Mouse (Mus musculus) midbrain, embryonic 11.5 days (tissue): ENCODE data around the gene Dusp27. TPM values are rescaled to one million over a fixed set of nuclear protein-coding genes. Genes with fewer than 3 reads are reported as not detected.

Experiments
- ATAC-seq: fragments of 200-750 bp; cut with Nextera tagmentation; 2 replicates; pipeline ENCODE4 v1.8.0; 2017; ENCODE audit warnings: moderate TSS enrichment, moderate library complexity; ENCODE audit not compliant: low FRiP score
- DNase-seq: peaks from one replicate; pipeline ENCODE4 v3.0.0; 2015; ENCODE audit warnings: low spot score; ENCODE audit errors: missing footprints
- H3K27ac ChIP-seq: fragments of 300-500 bp; sonication (generic); 2 replicates; pipeline ENCODE4 v1.5.1; 2014; ENCODE audit warnings: low read depth, low read length
- H3K27me3 ChIP-seq: fragments of 300-500 bp; sonication (generic); 2 replicates; pipeline ENCODE4 v1.6.1; 2014; ENCODE audit warnings: mild to moderate bottlenecking, low read length, moderate library complexity, mixed read lengths; ENCODE audit not compliant: control insufficient read depth, insufficient read depth
- H3K36me3 ChIP-seq: fragments of 300-500 bp; sonication (generic); 2 replicates; pipeline ENCODE4 v1.6.1; 2014; ENCODE audit warnings: mild to moderate bottlenecking, low read length, moderate library complexity, mixed read lengths; ENCODE audit not compliant: control insufficient read depth, insufficient read depth
- H3K4me1 ChIP-seq: fragments of 300-500 bp; sonication (generic); 2 replicates; pipeline ENCODE4 v1.6.1; 2014; ENCODE audit warnings: low read length; ENCODE audit not compliant: control insufficient read depth, insufficient read depth
- H3K4me2 ChIP-seq: fragments of 300-500 bp; sonication (generic); 2 replicates; pipeline ENCODE4 v1.6.1; 2014; ENCODE audit warnings: mild to moderate bottlenecking, moderate library complexity
- H3K4me3 ChIP-seq: fragments of 300-500 bp; sonication (generic); 2 replicates; pipeline ENCODE4 v1.5.1; 2014; ENCODE audit warnings: low read depth, low read length
- H3K9ac ChIP-seq: fragments of 300-500 bp; sonication (generic); 2 replicates; pipeline ENCODE4 v1.6.1; 2014; ENCODE audit warnings: low read length
- H3K9me3 ChIP-seq: fragments of 300-500 bp; sonication (generic); 2 replicates; pipeline ENCODE4 v1.6.1; 2016; ENCODE audit warnings: low read length; ENCODE audit not compliant: control insufficient read depth
- WGBS: fragments of 180-500 bp; shearing (Covaris S2); extraction: QIAGEN DNeasy Blood & Tissue Kit; methylation state at CpG from one replicate; pipeline ENCODE4 v1.1.7; 2014; 5-methylcytosine and 5-hydroxymethylcytosine counted together
- polyA plus RNA-seq: library from polyadenylated mRNA; unstranded; fragments of >200 nt; fragmentation: Nextera tagmentation; extraction: Ambion mirVana; gene quantifications from 2 replicates; pipeline ENCODE4 v1.2.1, GENCODE M21; 2014

The Dusp27 gene
- polyA plus RNA-seq, 1 experiment from 2014 or later = 2.4 TPM

DNA sequence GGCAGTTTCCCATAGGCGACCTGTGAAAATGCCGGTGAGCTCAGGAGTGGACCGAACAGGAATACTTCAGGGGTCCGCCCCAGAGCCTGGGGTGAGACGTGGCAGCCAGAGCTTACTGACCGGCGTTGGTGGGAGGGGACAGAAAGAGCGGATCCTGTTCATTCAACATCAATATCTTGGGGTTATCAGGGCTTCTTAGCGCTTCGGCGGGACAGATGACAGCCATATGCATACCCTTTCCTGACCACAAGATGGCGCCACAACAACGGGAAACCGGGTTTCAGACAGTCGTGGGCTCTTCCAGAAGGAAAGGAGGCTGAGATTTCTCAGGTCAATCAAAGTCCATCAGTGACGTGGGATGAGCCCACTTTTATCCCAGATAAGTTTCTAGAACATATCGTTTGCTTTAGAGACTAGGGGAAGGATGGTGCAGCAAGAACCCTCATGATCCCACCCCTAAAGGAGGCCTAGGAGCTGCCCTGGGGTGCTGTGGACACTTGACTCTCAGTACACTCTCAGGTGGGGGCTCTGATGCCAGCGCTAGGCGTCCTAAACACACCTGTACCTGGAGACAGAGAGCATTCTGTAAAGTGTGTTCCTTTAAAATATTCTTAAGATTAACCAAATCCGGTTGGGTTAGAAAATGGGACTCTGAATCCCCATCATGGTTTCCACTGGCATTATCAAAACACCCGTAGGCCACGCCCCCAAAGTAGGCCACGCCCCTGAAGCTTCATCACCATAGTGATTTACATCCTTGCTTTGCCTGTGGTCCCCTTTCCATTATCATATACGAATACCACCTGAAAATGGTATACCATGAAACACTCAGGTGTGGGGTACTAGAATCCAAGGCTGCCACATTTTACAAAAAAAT, 33.1 kb upstream of the Dusp27 start:
- Histone ChIP-seq H3K4me1 (peaks cover 6% of the 10 kb centered on the region; the same call in 1 of the 2 replicates), H3K27me3 (peaks cover 5% of the 10 kb centered on the region; the same call in 1 of the 2 replicates), H3K9ac (peak overlapping the region; percentile 13; the same call in 1 of the 2 replicates), H3K27ac (no peak overlapping the region), H3K4me3 (no peak overlapping the region), H3K36me3 (no peaks in the 10 kb centered on the region), H3K4me2 (peak overlapping the region; percentile 29), H3K9me3 (no peaks in the 10 kb centered on the region)
- ATAC-seq (peak; percentile 61), DNase-seq (peak; percentile 97)
- WGBS = 17% methylated on average over 24 of the region's 24 CpGs

DNA sequence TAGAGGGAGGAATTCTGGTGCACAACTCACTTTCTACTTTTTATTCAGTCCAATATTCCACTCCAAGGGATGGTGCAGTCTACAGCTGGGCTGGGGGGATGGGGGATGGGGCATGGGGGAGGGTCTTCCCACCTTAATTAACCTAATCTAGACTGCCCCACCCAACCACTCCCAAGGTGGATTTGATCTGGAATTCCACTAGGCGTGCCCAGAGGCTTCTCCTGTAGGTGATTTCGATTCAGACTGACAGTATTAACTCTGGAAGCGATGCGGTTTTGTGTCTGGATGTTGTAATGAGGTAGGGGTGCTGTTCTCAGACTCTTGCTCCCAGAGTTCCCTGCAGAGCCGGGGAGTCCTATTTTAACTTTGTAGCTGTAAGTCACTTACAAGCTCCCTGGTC, 32.4 kb upstream of the Dusp27 start:
- H3K27me3 ChIP-seq = peaks cover 9% of the 10 kb centered on the region
- peak overlapping the region; percentile 29; the same call in 1 of the 2 replicates for H3K4me2 ChIP-seq
- no peaks in the 10 kb centered on the region for H3K9me3 ChIP-seq
- no peak overlapping the region for H3K9ac ChIP-seq
- ATAC-seq (peak; percentile 18; the same call in 1 of the 2 replicates), DNase-seq (peak; percentile 85)
- H3K36me3 ChIP-seq = no peaks in the 10 kb centered on the region
- H3K4me3 ChIP-seq = no peak overlapping the region
- 49% methylated on average over 5 of the region's 5 CpGs for WGBS
- peaks cover 6% of the 10 kb centered on the region; the same call in 1 of the 2 replicates for H3K4me1 ChIP-seq
- H3K27ac ChIP-seq = no peak overlapping the region

- DNase-seq (peak; percentile 73), ATAC-seq (no peak)
- Histone ChIP-seq H3K27me3 (peaks cover 13% of the 10 kb centered on the region), H3K9ac (no peak overlapping the region), H3K4me2 (no peak overlapping the region), H3K36me3 (no peaks in the 10 kb centered on the region), H3K9me3 (no peaks in the 10 kb centered on the region), H3K4me1 (no peaks in the 10 kb centered on the region), H3K27ac (no peak overlapping the region), H3K4me3 (no peak overlapping the region)
- 65% methylated on average over 9 of the region's 9 CpGs for WGBS
These were observed 30.9 kb upstream of the Dusp27 start for GRCm38 (mm10) chr1:166158664-166159063.

- Histone ChIP-seq H3K4me1 (no peaks in the 10 kb centered on the region), H3K4me2 (no peak overlapping the region), H3K27me3 (peaks cover 13% of the 10 kb centered on the region), H3K36me3 (no peaks in the 10 kb centered on the region), H3K9ac (no peak overlapping the region), H3K4me3 (no peak overlapping the region), H3K27ac (no peak overlapping the region), H3K9me3 (no peaks in the 10 kb centered on the region)
- WGBS = 90% methylated on average over 12 of the region's 12 CpGs
- no peak for DNase-seq
- no peak for ATAC-seq
These were observed 30.0 kb upstream of the Dusp27 start for GRCm38 (mm10) chr1:166157712-166158111.

- Histone ChIP-seq H3K4me2 (no peak overlapping the region), H3K4me1 (no peaks in the 10 kb centered on the region), H3K9ac (no peak overlapping the region), H3K27ac (no peak overlapping the region), H3K4me3 (no peak overlapping the region), H3K27me3 (peaks cover 13% of the 10 kb centered on the region), H3K9me3 (no peaks in the 10 kb centered on the region), H3K36me3 (no peaks in the 10 kb centered on the region)
- WGBS = 53% methylated on average over 10 of the region's 10 CpGs
- DNase-seq (no peak), ATAC-seq (no peak)
These were observed 27.4 kb upstream of the Dusp27 start for GRCm38 (mm10) chr1:166155113-166155494.

- Histone ChIP-seq H3K27ac (no peak overlapping the region), H3K4me2 (0 out of 2 replicates have a peak overlapping the region, but pooled peaks have one; percentile 2), H3K9me3 (no peaks in the 10 kb centered on the region), H3K9ac (no peak overlapping the region), H3K4me3 (no peak overlapping the region), H3K27me3 (peaks cover 8% of the 10 kb centered on the region; the same call in 1 of the 2 replicates), H3K4me1 (no peaks in the 10 kb centered on the region), H3K36me3 (no peaks in the 10 kb centered on the region)
- DNase-seq = peak; percentile 94
- peak; percentile 64 for ATAC-seq
- 21% methylated on average over 29 of the region's 29 CpGs for WGBS
These were observed 26.7 kb upstream of the Dusp27 start for GRCm38 (mm10) chr1:166154162-166155112.

DNA sequence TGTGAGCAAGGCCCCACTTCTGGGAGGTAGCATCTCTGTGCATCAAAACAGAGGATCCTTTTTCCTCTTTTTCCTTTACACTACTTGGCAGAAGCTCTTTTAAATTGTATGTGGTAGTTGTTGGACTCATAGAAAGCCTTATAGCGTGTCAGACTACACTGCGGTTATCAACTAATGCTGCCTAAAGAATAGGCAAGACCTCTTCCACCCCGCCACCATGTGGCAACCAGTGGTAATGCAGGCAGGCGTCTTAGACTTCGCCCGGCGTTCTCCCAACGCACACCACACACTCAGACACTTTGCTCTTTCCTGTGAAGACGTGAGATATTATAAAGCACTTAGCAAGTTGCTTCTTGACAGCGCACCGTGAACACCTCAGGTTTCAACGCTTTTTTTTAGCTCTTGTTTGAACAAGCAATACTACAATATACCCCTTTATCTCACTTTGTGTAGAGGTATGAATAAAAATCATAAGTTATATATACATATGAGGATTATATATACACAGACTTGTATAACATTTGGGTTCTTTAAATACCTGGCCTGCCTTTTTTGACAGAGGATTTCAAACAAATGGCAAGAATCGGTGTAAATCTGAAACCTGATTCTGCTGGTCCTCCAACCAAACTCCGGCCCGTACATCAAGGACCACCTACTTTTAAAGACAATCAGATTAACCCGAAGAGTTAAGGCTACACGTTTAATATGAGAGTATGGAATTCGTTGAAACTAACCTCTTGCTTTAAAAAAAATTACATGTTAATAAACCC, 25.8 kb upstream of the Dusp27 start:
- ATAC-seq = peak; percentile 57
- 15% methylated on average over 18 of the region's 18 CpGs for WGBS

DNA sequence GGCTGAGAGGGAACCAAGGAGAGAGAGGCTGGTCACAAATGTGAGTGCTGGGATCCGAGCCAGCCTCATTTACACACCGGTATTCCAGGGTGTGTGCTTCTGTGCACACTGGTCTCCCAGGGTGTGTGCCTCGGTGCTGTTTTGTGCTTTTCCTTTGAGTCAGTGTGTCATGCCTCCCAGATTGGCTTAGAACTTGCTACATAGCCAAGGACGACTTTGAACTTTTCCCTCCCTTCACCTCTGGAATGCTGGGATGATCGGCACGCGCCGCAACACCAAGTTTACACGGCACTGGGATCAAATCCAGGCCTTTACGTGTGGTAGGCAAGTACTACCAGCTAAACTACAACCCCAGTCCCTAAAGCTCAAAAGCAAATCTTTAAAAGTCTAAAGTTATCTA, 24.3 kb upstream of the Dusp27 start:
- Histone ChIP-seq H3K4me3 (no peak overlapping the region), H3K4me2 (no peak overlapping the region), H3K27ac (no peak overlapping the region), H3K9ac (no peak overlapping the region), H3K36me3 (no peaks in the 10 kb centered on the region), H3K4me1 (no peaks in the 10 kb centered on the region), H3K9me3 (no peaks in the 10 kb centered on the region), H3K27me3 (peaks cover 8% of the 10 kb centered on the region; the same call in 1 of the 2 replicates)
- ATAC-seq = no peak
- WGBS = 90% methylated on average over 10 of the region's 10 CpGs
- no peak for DNase-seq

More for the DNA sequence above, 25.8 kb upstream of the Dusp27 start:
- Histone ChIP-seq H3K27ac (no peak overlapping the region), H3K4me3 (no peak overlapping the region), H3K9me3 (no peaks in the 10 kb centered on the region), H3K4me2 (no peak overlapping the region), H3K27me3 (peaks cover 8% of the 10 kb centered on the region; the same call in 1 of the 2 replicates), H3K9ac (no peak overlapping the region), H3K36me3 (no peaks in the 10 kb centered on the region), H3K4me1 (no peaks in the 10 kb centered on the region)
- peak; percentile 99 for DNase-seq
